Mouse (Mus musculus): ENCODE measurements at regions not wholly inside any gene's neighbourhood (a gene's known extent, or its start where the extent isn't known, plus 50 kb on each side); places are given as distances from the start of the nearest gene placed in this dataset.

DNA sequence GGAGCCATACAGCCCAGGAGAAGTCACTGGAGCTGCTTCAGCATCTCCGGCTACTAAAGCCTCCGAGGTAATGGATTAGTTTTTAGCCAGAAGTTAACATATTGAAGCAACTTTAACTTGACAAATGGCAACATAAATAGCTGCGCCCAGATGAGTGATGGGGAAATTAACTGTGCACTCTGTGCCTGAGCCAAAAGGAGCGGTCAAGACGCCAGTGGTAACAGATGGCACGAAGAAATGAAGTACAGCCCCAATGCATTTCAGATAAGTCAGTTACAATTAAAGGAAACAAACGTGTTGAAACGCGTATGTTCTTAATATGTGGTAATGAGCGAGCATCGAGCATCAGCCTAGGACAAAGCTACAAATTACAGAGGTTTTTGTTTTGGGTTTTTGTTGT is 259.0 kb upstream of the Ank start:
- TF ChIP-seq TAL1 (conservative IDR thresholded peaks at IDR 0.05; ENCODE audit: low read depth, low read length), result no peak
- TF ChIP-seq CTCF (IDR thresholded peaks at IDR 0.05; ENCODE audit: low read depth, low read length), result no peak
- no peak for TF ChIP-seq GATA1 (IDR thresholded peaks at IDR 0.05; ENCODE audit: borderline replicate concordance, low read length)
- TF ChIP-seq GATA2 (IDR thresholded peaks at IDR 0.05; ENCODE audit: borderline replicate concordance, low read depth, low read length), result no peak

Measured in G1E (cell line).